Mouse (Mus musculus) G1E (cell line): Measurements from ENCODE around the gene Ncf4. TPM values are rescaled to one million over a fixed set of nuclear protein-coding genes. Genes with fewer than 3 reads are reported as not detected.

Experiments
- ATAC-seq: 2 replicates; pipeline ENCODE4 v1.8.0; 2016; ENCODE audit warnings: mild to moderate bottlenecking; ENCODE audit not compliant: insufficient number of reproducible peaks, poor library complexity, low FRiP score, severe bottlenecking; ENCODE audit errors: extremely low read depth
- DNase-seq: peaks from one replicate; pipeline ENCODE4 v3.0.0; 2012; ENCODE audit warnings: low spot score
- H3K27me3 ChIP-seq: 2 replicates; pipeline ENCODE4 v1.6.1; 2012; ENCODE audit warnings: mild to moderate bottlenecking, low read length, inconsistent platforms; ENCODE audit not compliant: insufficient read depth
- H3K36me3 ChIP-seq: replicated peaks from 2 replicates; pipeline ENCODE3; 2012; ENCODE audit warnings: mild to moderate bottlenecking, inconsistent platforms
- H3K4me1 ChIP-seq: 2 replicates; pipeline ENCODE4 v1.6.1; 2012; ENCODE audit warnings: low read depth, low read length, inconsistent platforms, mixed read lengths; ENCODE audit not compliant: insufficient read depth
- H3K4me3 ChIP-seq: 2 replicates; pipeline ENCODE4 v1.5.1; 2012; ENCODE audit warnings: low read depth, mild to moderate bottlenecking, inconsistent platforms, low read length, moderate library complexity, mixed read lengths
- H3K9me3 ChIP-seq: replicated peaks from 2 replicates; pipeline ENCODE4 v1.6.1; 2012; ENCODE audit warnings: inconsistent platforms
- CTCF ChIP-seq: IDR thresholded peaks from 2 replicates; pipeline ENCODE4 v1.5.1; 2012; ENCODE audit warnings: low read depth, low read length, inconsistent platforms, mixed read lengths
- GATA1 ChIP-seq: IDR thresholded peaks from 2 replicates; pipeline ENCODE4 v1.6.1; 2012; ENCODE audit warnings: borderline replicate concordance, low read length, inconsistent platforms, mixed read lengths
- GATA2 ChIP-seq: IDR thresholded peaks from 2 replicates; pipeline ENCODE4 v1.6.1; 2012; ENCODE audit warnings: low read depth, low read length, inconsistent platforms, borderline replicate concordance
- POLR2AphosphoS5 ChIP-seq: IDR thresholded peaks from 2 replicates; pipeline ENCODE4 v1.6.1; 2012; ENCODE audit warnings: low read depth, low read length, inconsistent platforms; ENCODE audit not compliant: insufficient replicate concordance
- TAL1 ChIP-seq: conservative IDR thresholded peaks from 2 replicates; pipeline ENCODE4 v1.6.1; 2012; ENCODE audit warnings: low read depth, low read length, inconsistent platforms, mixed read lengths
- polyA plus RNA-seq: library from polyadenylated mRNA; stranded (reverse); fragments of >175 nt; gene quantifications from 2 replicates; pipeline ENCODE4 v1.2.3, GENCODE M21; 2012
- total RNA-seq, 2 experiments: library from RNA; stranded (forward) in 1 of 2; stranded (reverse) in 1 of 2; fragments of 200-1000 nt in 1 of 2; fragments of >200 nt in 1 of 2; fragmentation: Nextera tagmentation in 1 of 2; gene quantifications; 2 replicates each; pipeline ENCODE4 v1.2.3; 2014 to 2017

The Ncf4 gene
- total and polyA plus RNA-seq, 3 experiments, result 4.5 to 64.1 (median 19.0) TPM

DNA sequence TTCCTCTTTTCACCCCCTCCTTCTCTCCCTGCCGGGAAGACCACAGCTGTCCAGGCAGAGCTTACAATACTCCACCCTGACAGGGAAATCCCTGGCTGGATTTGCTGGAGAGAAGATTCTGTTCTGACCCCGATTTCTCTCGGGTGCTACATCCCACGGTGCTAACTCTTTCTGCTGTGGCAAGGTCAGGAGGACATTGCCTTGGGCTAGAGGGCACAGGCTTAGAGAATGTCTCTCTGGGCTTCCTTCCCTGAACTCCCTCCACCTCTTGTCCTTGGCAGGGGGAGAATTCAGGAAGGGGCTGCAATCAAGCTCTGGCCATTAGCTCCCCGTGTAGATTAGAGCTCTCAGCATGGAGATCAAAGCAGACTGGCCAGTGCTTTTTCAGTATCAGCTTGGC is 65.3 kb downstream of the Ncf4 start:
- H3K4me3 ChIP-seq, result no peak overlapping the region
- DNase-seq (no peak), ATAC-seq (no peak)
- TF ChIP-seq POLR2AphosphoS5 (no peak), TAL1 (no peak)
- H3K27me3 ChIP-seq, result peaks cover 62% of the 10 kb centered on the region
- no peaks in the 10 kb centered on the region for H3K36me3 ChIP-seq
- peaks cover 71% of the 10 kb centered on the region for H3K4me1 ChIP-seq
- no peaks in the 10 kb centered on the region for H3K9me3 ChIP-seq

DNA sequence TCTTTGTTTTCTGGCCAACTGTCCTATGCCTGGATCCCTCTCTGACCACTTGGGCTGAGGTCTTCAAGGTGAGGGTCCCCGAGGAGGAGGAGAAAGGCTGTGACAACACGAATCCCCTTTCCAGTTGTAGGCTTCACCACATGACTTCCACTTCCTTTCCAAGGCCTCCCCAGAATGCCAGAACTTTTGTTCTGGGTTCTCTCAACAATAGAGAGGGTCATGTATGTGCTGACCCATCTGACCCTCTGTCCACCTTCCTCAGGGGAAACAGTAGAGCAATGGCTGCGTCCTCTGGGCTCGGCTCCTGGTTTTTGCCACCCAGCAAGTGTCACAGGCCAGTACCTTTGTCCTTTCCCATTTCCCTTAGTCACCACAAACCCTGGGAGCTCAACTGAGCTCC is 66.4 kb downstream of the Ncf4 start:
- DNase-seq, result no peak
- Histone ChIP-seq H3K9me3 (no peaks in the 10 kb centered on the region), H3K4me3 (no peak overlapping the region), H3K36me3 (no peaks in the 10 kb centered on the region), H3K27me3 (peaks cover 57% of the 10 kb centered on the region), H3K4me1 (peaks cover 68% of the 10 kb centered on the region)
- no peak for ATAC-seq
- TF ChIP-seq GATA1, result no peak
- no peak for TF ChIP-seq POLR2AphosphoS5
- no peak for TF ChIP-seq GATA2
- no peak for TF ChIP-seq CTCF
- TF ChIP-seq TAL1, result no peak

Other genes starting within 250 kb of the Ncf4 start
- not detected in 2 replicates for gene Cacng2, start 124.8 kb upstream of the Ncf4 start, total RNA-seq (2014; fragmentation: Nextera tagmentation)
- under 0.01 and 0.05 TPM in 2 replicates for gene Cacng2, start 124.8 kb upstream of the Ncf4 start, total RNA-seq (2017)
- gene Cacng2, start 124.8 kb upstream of the Ncf4 start, polyA plus RNA-seq, result not detected in 2 replicates
- 15.4 and 16.7 TPM in 2 replicates for gene Ift27, start 70.7 kb upstream of the Ncf4 start, total RNA-seq (2014; fragmentation: Nextera tagmentation)
- gene Ift27, start 70.7 kb upstream of the Ncf4 start, total RNA-seq (2017), result 15.7 and 17.8 TPM in 2 replicates
- 97.5 and 143 TPM in 2 replicates for gene Ift27, start 70.7 kb upstream of the Ncf4 start, polyA plus RNA-seq
- gene Pvalb, start 38.4 kb upstream of the Ncf4 start, total RNA-seq (2014; fragmentation: Nextera tagmentation), result not detected in 2 replicates
- gene Pvalb, start 38.4 kb upstream of the Ncf4 start, total RNA-seq (2017), result not detected in 2 replicates
- gene Pvalb, start 38.4 kb upstream of the Ncf4 start, polyA plus RNA-seq, result not detected in 2 replicates
- 41.4 and 46.8 TPM in 2 replicates for gene Csf2rb2, start 60.9 kb downstream of the Ncf4 start, total RNA-seq (2014; fragmentation: Nextera tagmentation)
- gene Csf2rb2, start 60.9 kb downstream of the Ncf4 start, total RNA-seq (2017), result 41.9 and 42.1 TPM in 2 replicates
- 15.4 and 17.3 TPM in 2 replicates for gene Csf2rb2, start 60.9 kb downstream of the Ncf4 start, polyA plus RNA-seq
- 219 and 232 TPM in 2 replicates for gene Csf2rb, start 81.0 kb downstream of the Ncf4 start, total RNA-seq (2014; fragmentation: Nextera tagmentation)
- gene Csf2rb, start 81.0 kb downstream of the Ncf4 start, total RNA-seq (2017), result 155 and 178 TPM in 2 replicates
- gene Csf2rb, start 81.0 kb downstream of the Ncf4 start, polyA plus RNA-seq, result 67.0 and 145 TPM in 2 replicates
- not detected in 2 replicates for gene Tex33, start 151.1 kb downstream of the Ncf4 start, total RNA-seq (2014; fragmentation: Nextera tagmentation)
- 0.49 TPM in 1 of 2 replicates, not detected in the other for gene Tex33, start 151.1 kb downstream of the Ncf4 start, total RNA-seq (2017)
- not detected in 2 replicates for gene Tex33, start 151.1 kb downstream of the Ncf4 start, polyA plus RNA-seq
- gene Tst, start 161.1 kb downstream of the Ncf4 start, total RNA-seq (2014; fragmentation: Nextera tagmentation), result 3.6 and 4.3 TPM in 2 replicates
- gene Tst, start 161.1 kb downstream of the Ncf4 start, total RNA-seq (2017), result 0.93 and 1.3 TPM in 2 replicates
- 1.7 and 1.8 TPM in 2 replicates for gene Tst, start 161.1 kb downstream of the Ncf4 start, polyA plus RNA-seq
- gene Mpst, start 161.6 kb downstream of the Ncf4 start, total RNA-seq (2014; fragmentation: Nextera tagmentation), result 7.3 and 19.9 TPM in 2 replicates
- 20.2 and 22.7 TPM in 2 replicates for gene Mpst, start 161.6 kb downstream of the Ncf4 start, total RNA-seq (2017)
- 101 and 115 TPM in 2 replicates for gene Mpst, start 161.6 kb downstream of the Ncf4 start, polyA plus RNA-seq
- gene Kctd17, start 183.8 kb downstream of the Ncf4 start, total RNA-seq (2014; fragmentation: Nextera tagmentation), result not detected in 2 replicates
- 0.05 TPM in 1 of 2 replicates, not detected in the other for gene Kctd17, start 183.8 kb downstream of the Ncf4 start, total RNA-seq (2017)
- 0.04 TPM in 1 of 2 replicates, not detected in the other for gene Kctd17, start 183.8 kb downstream of the Ncf4 start, polyA plus RNA-seq
- gene Tmprss6, start 223.8 kb downstream of the Ncf4 start, total RNA-seq (2014; fragmentation: Nextera tagmentation), result not detected in 2 replicates
- gene Tmprss6, start 223.8 kb downstream of the Ncf4 start, total RNA-seq (2017), result 0.11 TPM in 1 of 2 replicates, not detected in the other
- not detected in 2 replicates for gene Tmprss6, start 223.8 kb downstream of the Ncf4 start, polyA plus RNA-seq